ENCODE assay signal across 16 mouse cellular contexts in genomic region chr14:28664121-28664520, GRCm38 (mm10).
DNase-seq lines count a peak whose midpoint lies in the region; ATAC-seq and TF ChIP-seq lines count a peak whose summit lies in the region.
"Had no signal": no experiment of that assay in that cellular context is flagged by ENCODE, and none has a peak within 500 bp of the region (broad histone marks: within the 10 kb centered on the region; RNA-seq: fewer than 3 reads in every experiment).

No protein-coding gene starts in this region.

- no peak for DNase-seq in heart, postnatal 14 days
- DNase-seq in limb, embryonic 14.5 days (ENCODE audit: low spot score) = peak; percentile 54
- DNase-seq in left cerebral cortex, postnatal 10 days (ENCODE audit: extremely low spot score in 1 of 2, low spot score in 2 of 2) = no peak
- DNase-seq in adipocyte (ENCODE audit: low spot score) = no peak
- DNase-seq: cerebellum, adult 11 months; cerebellum, postnatal 25 days; gastrocnemius, postnatal 10 days; heart, postnatal 4 days had no signal

- intact Hi-C loops in heart, postnatal 14 days (cut with DNase I) = no loop called here
- intact Hi-C loops in left cerebral cortex, postnatal 10 days (cut with DNase I) = no loop called here

- no peaks in the 10 kb centered on the region for H3K36me3 ChIP-seq in heart, embryonic 16.5 days (ENCODE audit: control insufficient read depth, insufficient read depth)
- H3K36me3 ChIP-seq in neural tube, embryonic 12.5 days = no peaks in the 10 kb centered on the region
- no peaks in the 10 kb centered on the region for H3K36me3 ChIP-seq in neural tube, embryonic 15.5 days
- no peaks in the 10 kb centered on the region for H3K36me3 ChIP-seq in kidney, embryonic 16.5 days (ENCODE audit: insufficient read depth, low read length)
- H3K36me3 ChIP-seq in limb, embryonic 14.5 days (ENCODE audit: control insufficient read depth, insufficient read depth, low read length) = no peaks in the 10 kb centered on the region
- H3K36me3 ChIP-seq: forebrain, embryonic 15.5 days; liver, embryonic 12.5 days; midbrain, embryonic 12.5 days had no signal

- H3K4me3 ChIP-seq in heart, embryonic 16.5 days (ENCODE audit: low read length) = no peak overlapping the region
- no peak overlapping the region for H3K4me3 ChIP-seq in neural tube, embryonic 12.5 days
- no peak overlapping the region for H3K4me3 ChIP-seq in neural tube, embryonic 15.5 days (replicated peaks)
- no peak overlapping the region for H3K4me3 ChIP-seq in kidney, embryonic 16.5 days (ENCODE audit: low read length)
- H3K4me3 ChIP-seq in limb, embryonic 14.5 days (replicated peaks; ENCODE audit: low read length) = no peak overlapping the region
- H3K4me3 ChIP-seq: forebrain, embryonic 15.5 days; layer of hippocampus, adult 2 months; liver, embryonic 12.5 days; midbrain, embryonic 12.5 days had no signal

- no peak overlapping the region for H3K27ac ChIP-seq in heart, embryonic 16.5 days (ENCODE audit: low read length)
- no peak overlapping the region for H3K27ac ChIP-seq in neural tube, embryonic 12.5 days
- no peak overlapping the region for H3K27ac ChIP-seq in neural tube, embryonic 15.5 days (replicated peaks)
- peak overlapping the region; percentile 83 for H3K27ac ChIP-seq in kidney, embryonic 16.5 days (ENCODE audit: low read length)
- H3K27ac ChIP-seq in limb, embryonic 14.5 days (replicated peaks; ENCODE audit: low read depth, low read length) = no peak overlapping the region
- H3K27ac ChIP-seq: forebrain, embryonic 15.5 days; layer of hippocampus, adult 2 months; liver, embryonic 12.5 days; midbrain, embryonic 12.5 days had no signal

- no peaks in the 10 kb centered on the region for H3K27me3 ChIP-seq in heart, embryonic 16.5 days (ENCODE audit: control insufficient read depth, insufficient read depth, low read length)
- H3K27me3 ChIP-seq in neural tube, embryonic 12.5 days (replicated peaks) = no peaks in the 10 kb centered on the region
- H3K27me3 ChIP-seq in neural tube, embryonic 15.5 days (replicated peaks) = no peaks in the 10 kb centered on the region
- no peaks in the 10 kb centered on the region for H3K27me3 ChIP-seq in kidney, embryonic 16.5 days (ENCODE audit: insufficient read depth, low read length)
- no peaks in the 10 kb centered on the region for H3K27me3 ChIP-seq in limb, embryonic 14.5 days (ENCODE audit: control insufficient read depth, insufficient read depth, low read length)
- H3K27me3 ChIP-seq: forebrain, embryonic 15.5 days; liver, embryonic 12.5 days; midbrain, embryonic 12.5 days had no signal

- no peak for ATAC-seq in heart, embryonic 16.5 days (replicated peaks; ENCODE audit: extremely low read depth, insufficient read depth, low FRiP score)
- no peak for ATAC-seq in neural tube, embryonic 12.5 days (ENCODE audit: low FRiP score, low read depth)
- ATAC-seq in neural tube, embryonic 15.5 days (ENCODE audit: low FRiP score) = no peak
- ATAC-seq in kidney, embryonic 16.5 days (ENCODE audit: low FRiP score, low TSS enrichment) = peak; percentile 91
- peak; percentile 67; the same call in 1 of the 2 replicates for ATAC-seq in limb, embryonic 14.5 days (ENCODE audit: low FRiP score, low read depth)
- ATAC-seq: forebrain, embryonic 15.5 days; liver, embryonic 12.5 days had no signal

- no peak overlapping the region for H3K9ac ChIP-seq in heart, embryonic 16.5 days (ENCODE audit: low read length)
- H3K9ac ChIP-seq in neural tube, embryonic 12.5 days = no peak overlapping the region
- no peak overlapping the region for H3K9ac ChIP-seq in neural tube, embryonic 15.5 days (replicated peaks)
- no peak overlapping the region for H3K9ac ChIP-seq in kidney, embryonic 16.5 days (replicated peaks; ENCODE audit: low read length)
- no peak overlapping the region for H3K9ac ChIP-seq in limb, embryonic 14.5 days (ENCODE audit: low read depth, low read length, severe bottlenecking)
- H3K9ac ChIP-seq: forebrain, embryonic 15.5 days; liver, embryonic 12.5 days; midbrain, embryonic 12.5 days had no signal

- TF ChIP-seq POLR2A in limb, embryonic 14.5 days (IDR thresholded peaks at IDR 0.05; ENCODE audit: borderline replicate concordance, extremely low read depth, insufficient read depth, insufficient read length) = no peak

- WGBS in heart, embryonic 16.5 days = 36% methylated on average over 7 of the region's 7 CpGs
- WGBS in neural tube, embryonic 12.5 days = 18% methylated on average over 7 of the region's 7 CpGs
- 19% methylated on average over 7 of the region's 7 CpGs for WGBS in neural tube, embryonic 15.5 days
- WGBS in kidney, embryonic 16.5 days = 6% methylated on average over 7 of the region's 7 CpGs
- 4% methylated on average over 7 of the region's 7 CpGs for WGBS in limb, embryonic 14.5 days

- H3K9me3 ChIP-seq in heart, embryonic 16.5 days (replicated peaks; ENCODE audit: control insufficient read depth, low read length) = no peaks in the 10 kb centered on the region
- H3K9me3 ChIP-seq in neural tube, embryonic 12.5 days = no peaks in the 10 kb centered on the region
- H3K9me3 ChIP-seq in neural tube, embryonic 15.5 days (replicated peaks) = no peaks in the 10 kb centered on the region
- no peaks in the 10 kb centered on the region for H3K9me3 ChIP-seq in kidney, embryonic 16.5 days (ENCODE audit: low read length)
- no peaks in the 10 kb centered on the region for H3K9me3 ChIP-seq in limb, embryonic 14.5 days (ENCODE audit: control insufficient read depth, low read length)
- H3K9me3 ChIP-seq: forebrain, embryonic 15.5 days; liver, embryonic 12.5 days; midbrain, embryonic 12.5 days had no signal

- H3K4me1 ChIP-seq in heart, embryonic 16.5 days (ENCODE audit: control insufficient read depth, insufficient read depth, low read length) = no peaks in the 10 kb centered on the region
- H3K4me1 ChIP-seq in neural tube, embryonic 12.5 days = peaks cover 8% of the 10 kb centered on the region
- H3K4me1 ChIP-seq in neural tube, embryonic 15.5 days = peaks cover 10% of the 10 kb centered on the region
- peaks cover 27% of the 10 kb centered on the region for H3K4me1 ChIP-seq in kidney, embryonic 16.5 days (ENCODE audit: insufficient read depth, low read length)
- peaks cover 27% of the 10 kb centered on the region for H3K4me1 ChIP-seq in limb, embryonic 14.5 days (ENCODE audit: control insufficient read depth, insufficient read depth, low read length)
- H3K4me1 ChIP-seq: liver, embryonic 12.5 days had no signal

- 0 out of 2 replicates have a peak overlapping the region, but pooled peaks have one; percentile 6 for H3K4me2 ChIP-seq in heart, embryonic 16.5 days (ENCODE audit: low read depth, low read length)
- 0 out of 2 replicates have a peak overlapping the region, but pooled peaks have one; percentile 1 for H3K4me2 ChIP-seq in neural tube, embryonic 12.5 days (replicated peaks)
- no peak overlapping the region for H3K4me2 ChIP-seq in neural tube, embryonic 15.5 days
- peak overlapping the region; percentile 16; the same call in 1 of the 2 replicates for H3K4me2 ChIP-seq in kidney, embryonic 16.5 days (replicated peaks; ENCODE audit: low read depth, low read length)
- H3K4me2 ChIP-seq in limb, embryonic 14.5 days (replicated peaks; ENCODE audit: low read depth, low read length, severe bottlenecking) = no peak overlapping the region
- H3K4me2 ChIP-seq: forebrain, embryonic 15.5 days; liver, embryonic 12.5 days; midbrain, embryonic 12.5 days had no signal

Comparison
In these comparisons a context has a peak if more than half of its experiments do, and no peak if none do; other contexts are left out.
1. H3K4me2 ChIP-seq: peak in heart, embryonic 16.5 days (single experiment), neural tube, embryonic 12.5 days (single experiment) and kidney, embryonic 16.5 days (single experiment); none in neural tube, embryonic 15.5 days (single experiment) and limb, embryonic 14.5 days (single experiment).
2. ATAC-seq: peak in kidney, embryonic 16.5 days (single experiment) and limb, embryonic 14.5 days (single experiment); none in heart, embryonic 16.5 days (single experiment), neural tube, embryonic 12.5 days (single experiment) and neural tube, embryonic 15.5 days (single experiment).